Mouse (Mus musculus) small intestine, adult 10 weeks (tissue): ENCODE data around the gene Psapl1. TPM values are rescaled to one million over a fixed set of nuclear protein-coding genes. Genes with fewer than 3 reads are reported as not detected.

Experiments used
- polyA plus RNA-seq: library from polyadenylated mRNA; stranded (reverse); fragments of 350-450 nt; fragmentation: Illumina TruSeq; extraction: RNeasy Lipid Tissue Mini Kit (QIAGEN cat#74804); gene quantifications from one replicate; pipeline ENCODE4 v1.2.3, GENCODE M21; 2014; ENCODE audit warnings: low replicate concordance

Psapl1 gene
- not detected for polyA plus RNA-seq

GRCm38 (mm10) chr5:36203916-36204315 lies at the start of gene Psapl1:
Gene Psapl1, plus strand, starts transcription at chr5:36204021.

Other genes with a start within 250 kb of the Psapl1 start
- 0.30 TPM for gene Sorcs2, start 194.1 kb downstream of the Psapl1 start, polyA plus RNA-seq